Mouse (Mus musculus): ENCODE measurements around the gene Fbxw7. TPM values are rescaled to one million over a fixed set of nuclear protein-coding genes. Genes with fewer than 3 reads are reported as not detected.
"Not testable (repeated sequence)": the region's sequence is repeated elsewhere in the genome, so short reads cannot be mapped to it uniquely, and the experiment has no call there.

The Fbxw7 gene
- total RNA-seq, 1 experiment from 2014 or later, result 22.4 TPM

- not testable (repeated sequence) for ATAC-seq (replicated peaks in 1 of 2; ENCODE audit: insufficient read depth in 1 of 2, low FRiP score in 2 of 2, low TSS enrichment in 1 of 2, low read depth in 1 of 2, poor library complexity in 2 of 2, severe bottlenecking in 2 of 2)
These were observed 46.7 kb downstream of the Fbxw7 start for GRCm38 (mm10) chr3:84861817-84862216.

- no peak for ATAC-seq (replicated peaks in 1 of 2; ENCODE audit: insufficient read depth in 1 of 2, low FRiP score in 2 of 2, low TSS enrichment in 1 of 2, low read depth in 1 of 2, poor library complexity in 2 of 2, severe bottlenecking in 2 of 2)
These were observed 50.6 kb downstream of the Fbxw7 start for GRCm38 (mm10) chr3:84865684-84866083.

- no peak for ATAC-seq (replicated peaks in 1 of 2; ENCODE audit: insufficient read depth in 1 of 2, low FRiP score in 2 of 2, low TSS enrichment in 1 of 2, low read depth in 1 of 2, poor library complexity in 2 of 2, severe bottlenecking in 2 of 2)
These were observed 51.8 kb downstream of the Fbxw7 start for GRCm38 (mm10) chr3:84866866-84867265.

GRCm38 (mm10) chr3:84867434-84867975 is 52.4 kb downstream of the Fbxw7 start:
- no peak for ATAC-seq (replicated peaks in 1 of 2; ENCODE audit: insufficient read depth in 1 of 2, low FRiP score in 2 of 2, low TSS enrichment in 1 of 2, low read depth in 1 of 2, poor library complexity in 2 of 2, severe bottlenecking in 2 of 2)

GRCm38 (mm10) chr3:84867991-84868390 is 52.9 kb downstream of the Fbxw7 start:
- ATAC-seq (replicated peaks in 1 of 2; ENCODE audit: insufficient read depth in 1 of 2, low FRiP score in 2 of 2, low TSS enrichment in 1 of 2, low read depth in 1 of 2, poor library complexity in 2 of 2, severe bottlenecking in 2 of 2), result peak; percentile 32 to 51; a peak in 1 of 4 replicates

- ATAC-seq (replicated peaks in 1 of 2; ENCODE audit: insufficient read depth in 1 of 2, low FRiP score in 2 of 2, low TSS enrichment in 1 of 2, low read depth in 1 of 2, poor library complexity in 2 of 2, severe bottlenecking in 2 of 2), result no peak
These were observed 55.1 kb downstream of the Fbxw7 start for GRCm38 (mm10) chr3:84870126-84870525.

- no peak for ATAC-seq (replicated peaks in 1 of 2; ENCODE audit: insufficient read depth in 1 of 2, low FRiP score in 2 of 2, low TSS enrichment in 1 of 2, low read depth in 1 of 2, poor library complexity in 2 of 2, severe bottlenecking in 2 of 2)
These were observed 60.2 kb downstream of the Fbxw7 start for GRCm38 (mm10) chr3:84875306-84875705.

- no peak for ATAC-seq (replicated peaks in 1 of 2; ENCODE audit: insufficient read depth in 1 of 2, low FRiP score in 2 of 2, low TSS enrichment in 1 of 2, low read depth in 1 of 2, poor library complexity in 2 of 2, severe bottlenecking in 2 of 2)
These were observed 61.1 kb downstream of the Fbxw7 start for GRCm38 (mm10) chr3:84876211-84876610.

GRCm38 (mm10) chr3:84883817-84884483 is 68.9 kb downstream of the Fbxw7 start:
- ATAC-seq (replicated peaks in 1 of 2; ENCODE audit: insufficient read depth in 1 of 2, low FRiP score in 2 of 2, low TSS enrichment in 1 of 2, low read depth in 1 of 2, poor library complexity in 2 of 2, severe bottlenecking in 2 of 2), result peak; percentile 82 to 85

- ATAC-seq (replicated peaks in 1 of 2; ENCODE audit: insufficient read depth in 1 of 2, low FRiP score in 2 of 2, low TSS enrichment in 1 of 2, low read depth in 1 of 2, poor library complexity in 2 of 2, severe bottlenecking in 2 of 2), result 0 out of 4 replicates have a peak, but pooled peaks of 1 of the 2 experiments have one; percentile 37
These were observed 74.6 kb downstream of the Fbxw7 start for GRCm38 (mm10) chr3:84889648-84890047.

- ATAC-seq (replicated peaks in 1 of 2; ENCODE audit: insufficient read depth in 1 of 2, low FRiP score in 2 of 2, low TSS enrichment in 1 of 2, low read depth in 1 of 2, poor library complexity in 2 of 2, severe bottlenecking in 2 of 2), result no peak
These were observed 75.9 kb downstream of the Fbxw7 start for GRCm38 (mm10) chr3:84890983-84891382.

- no peak for ATAC-seq (replicated peaks in 1 of 2; ENCODE audit: insufficient read depth in 1 of 2, low FRiP score in 2 of 2, low TSS enrichment in 1 of 2, low read depth in 1 of 2, poor library complexity in 2 of 2, severe bottlenecking in 2 of 2)
These were observed 82.9 kb downstream of the Fbxw7 start for GRCm38 (mm10) chr3:84897952-84898351.

- ATAC-seq (replicated peaks in 1 of 2; ENCODE audit: insufficient read depth in 1 of 2, low FRiP score in 2 of 2, low TSS enrichment in 1 of 2, low read depth in 1 of 2, poor library complexity in 2 of 2, severe bottlenecking in 2 of 2), result peak; percentile 37 to 72; a peak in 1 of 4 replicates
These were observed 91.5 kb downstream of the Fbxw7 start for GRCm38 (mm10) chr3:84906528-84906927.

- ATAC-seq (replicated peaks in 1 of 2; ENCODE audit: insufficient read depth in 1 of 2, low FRiP score in 2 of 2, low TSS enrichment in 1 of 2, low read depth in 1 of 2, poor library complexity in 2 of 2, severe bottlenecking in 2 of 2), result 0 out of 4 replicates have a peak, but pooled peaks of 1 of the 2 experiments have one; percentile 22
These were observed 99.2 kb downstream of the Fbxw7 start for GRCm38 (mm10) chr3:84914284-84914683.

- ATAC-seq (replicated peaks in 1 of 2; ENCODE audit: insufficient read depth in 1 of 2, low FRiP score in 2 of 2, low TSS enrichment in 1 of 2, low read depth in 1 of 2, poor library complexity in 2 of 2, severe bottlenecking in 2 of 2), result no peak
These were observed 103.0 kb downstream of the Fbxw7 start for GRCm38 (mm10) chr3:84917903-84918679.

- no peak; a peak in 2 of 4 replicates for ATAC-seq (replicated peaks in 1 of 2; ENCODE audit: insufficient read depth in 1 of 2, low FRiP score in 2 of 2, low TSS enrichment in 1 of 2, low read depth in 1 of 2, poor library complexity in 2 of 2, severe bottlenecking in 2 of 2)
These were observed 106.8 kb downstream of the Fbxw7 start for GRCm38 (mm10) chr3:84921704-84922420.

- no peak for ATAC-seq (replicated peaks in 1 of 2; ENCODE audit: insufficient read depth in 1 of 2, low FRiP score in 2 of 2, low TSS enrichment in 1 of 2, low read depth in 1 of 2, poor library complexity in 2 of 2, severe bottlenecking in 2 of 2)
These were observed 108.2 kb downstream of the Fbxw7 start for GRCm38 (mm10) chr3:84923256-84923655.

GRCm38 (mm10) chr3:84923670-84924069 is 108.6 kb downstream of the Fbxw7 start:
- ATAC-seq (replicated peaks in 1 of 2; ENCODE audit: insufficient read depth in 1 of 2, low FRiP score in 2 of 2, low TSS enrichment in 1 of 2, low read depth in 1 of 2, poor library complexity in 2 of 2, severe bottlenecking in 2 of 2), result no peak

Data from hematopoietic stem cell, adult 5-6 weeks (primary cell).